Mouse (Mus musculus) cerebellum, postnatal 14 days (tissue): ENCODE measurements around the gene Zbtb20.

Source experiments
- DNase-seq, 2 experiments: peaks; one replicate each; pipeline ENCODE4 v3.0.0; 2021; ENCODE audit warnings: mixed read lengths in 2 of 2

The Zbtb20 gene

DNA sequence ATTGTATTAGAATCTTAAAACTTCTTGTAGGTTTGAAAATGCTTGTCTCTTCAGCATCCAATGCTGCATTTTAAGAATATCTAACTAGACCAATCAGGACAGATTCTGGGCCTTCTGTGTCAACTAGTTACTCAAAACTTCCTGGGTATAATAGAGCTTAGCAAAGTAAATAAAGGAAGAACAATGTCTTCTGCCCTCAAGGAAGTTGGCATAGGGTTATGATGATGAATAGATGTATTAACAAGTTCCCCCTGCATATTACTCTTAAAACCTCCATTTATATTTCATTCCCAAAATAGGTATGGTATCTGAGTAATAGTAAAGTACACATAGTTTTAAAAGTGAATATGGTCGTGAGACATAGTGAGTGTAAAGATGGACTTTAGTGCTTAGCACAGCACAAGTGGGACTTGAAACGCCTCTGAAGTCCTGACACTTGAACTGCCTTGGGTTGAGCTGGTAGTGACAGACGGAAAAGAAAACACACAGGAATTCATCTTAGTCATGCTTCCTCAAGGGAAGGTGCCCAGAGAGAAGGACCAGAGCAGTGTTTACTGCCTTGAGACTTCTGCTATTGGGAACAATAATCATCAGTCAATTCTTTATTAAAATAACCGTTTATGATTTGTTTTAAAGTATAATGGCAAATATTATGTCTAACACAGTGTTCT lies 341.8 kb downstream of the Zbtb20 start:
- DNase-seq = no peak

DNA sequence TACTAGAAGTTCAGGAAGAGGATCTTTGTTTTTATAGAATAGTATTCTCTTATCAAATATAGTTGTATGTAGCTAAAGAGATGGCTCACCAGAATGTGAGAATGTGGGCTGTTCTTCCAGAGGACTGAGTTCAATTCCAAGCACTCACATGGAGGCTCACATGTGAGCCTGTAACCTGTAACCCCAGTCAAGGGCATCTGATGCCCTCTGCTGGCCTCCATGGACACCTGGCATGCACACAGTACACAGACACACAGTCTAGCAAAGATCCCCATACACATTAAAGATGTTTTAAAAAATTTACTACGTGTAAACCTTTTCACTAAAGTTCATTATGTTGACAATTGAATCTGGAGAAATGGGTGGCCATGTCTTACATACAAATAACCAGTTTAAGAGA lies 343.7 kb downstream of the Zbtb20 start:
- DNase-seq = no peak

DNA sequence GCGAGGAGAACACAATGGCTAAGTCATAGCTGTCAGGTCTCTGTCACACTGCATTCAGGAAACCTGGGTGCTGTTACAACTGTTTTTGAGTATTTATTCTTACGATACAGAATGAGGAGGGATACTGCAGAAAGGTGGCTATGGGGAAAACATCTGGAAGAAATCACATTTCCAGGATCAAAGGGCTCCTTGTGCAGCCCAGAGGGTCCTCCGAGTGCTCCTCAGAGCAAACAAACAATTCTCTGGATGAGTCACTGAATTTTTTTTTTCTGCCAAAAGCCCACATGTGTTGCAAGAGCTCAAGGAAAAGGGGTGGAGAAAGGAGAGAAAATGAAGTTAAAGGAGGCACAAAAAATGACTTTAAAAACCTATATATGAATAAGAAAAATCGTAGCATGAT lies 345.6 kb downstream of the Zbtb20 start:
- no peak for DNase-seq

DNA sequence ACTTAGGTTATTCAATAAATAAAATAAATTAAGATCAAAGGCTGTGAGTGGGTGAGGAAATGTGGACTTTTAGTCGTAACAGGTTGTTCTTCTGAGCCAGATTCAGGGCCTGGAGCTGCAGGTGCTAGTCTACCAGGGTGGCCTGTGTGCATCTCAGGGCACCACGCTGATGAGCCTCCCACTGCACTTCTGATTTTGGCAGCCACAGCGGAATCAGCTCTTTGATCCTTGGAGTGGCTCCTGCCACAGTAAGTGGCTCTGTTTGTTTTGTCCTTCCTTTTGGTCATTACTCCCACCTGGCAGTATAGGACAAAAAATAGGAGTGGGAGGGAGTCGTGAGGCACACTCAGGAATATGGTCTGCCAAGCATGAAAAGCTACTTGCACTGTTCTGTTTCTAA lies 354.6 kb downstream of the Zbtb20 start:
- DNase-seq = peak in 1 of 2 experiments; percentile 23

DNA sequence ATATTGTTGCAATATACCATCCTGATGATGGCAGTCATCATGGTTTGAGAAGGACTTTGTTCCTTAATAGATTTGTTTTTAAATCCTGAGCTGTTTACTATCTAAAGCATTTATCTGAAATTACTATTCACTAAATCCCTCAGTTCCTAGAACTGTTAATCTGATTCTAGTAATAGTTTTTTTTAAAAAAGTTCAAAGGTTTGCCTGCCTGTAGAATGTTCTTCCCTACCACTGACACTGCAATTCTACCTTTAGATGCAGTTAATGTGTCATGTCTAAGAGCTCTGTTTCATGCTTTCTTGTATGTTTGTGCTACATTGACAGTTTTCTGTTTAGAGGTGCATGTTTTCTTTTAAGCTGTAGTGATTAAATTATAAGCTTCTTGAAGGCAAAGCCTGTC lies 358.6 kb downstream of the Zbtb20 start:
- DNase-seq = no peak

DNA sequence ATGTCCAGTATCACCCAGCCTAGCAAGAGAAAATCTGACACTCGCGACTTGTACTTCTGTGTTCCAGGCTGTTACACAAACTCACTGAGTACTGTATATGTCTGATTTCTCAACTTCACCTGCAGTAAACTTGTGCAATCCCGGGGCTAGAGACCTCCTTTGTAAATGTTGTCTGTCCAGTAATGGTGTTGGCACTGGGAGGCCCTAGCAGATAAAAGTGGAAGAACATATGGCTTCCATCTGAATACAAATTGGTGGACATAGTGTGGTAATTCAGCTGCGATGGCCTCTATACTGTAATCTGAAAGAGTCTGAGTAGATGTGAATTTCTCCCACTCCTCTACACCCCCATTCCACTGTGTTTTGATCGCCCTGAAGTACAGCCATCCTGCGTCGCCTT lies 359.6 kb downstream of the Zbtb20 start:
- no peak for DNase-seq

DNA sequence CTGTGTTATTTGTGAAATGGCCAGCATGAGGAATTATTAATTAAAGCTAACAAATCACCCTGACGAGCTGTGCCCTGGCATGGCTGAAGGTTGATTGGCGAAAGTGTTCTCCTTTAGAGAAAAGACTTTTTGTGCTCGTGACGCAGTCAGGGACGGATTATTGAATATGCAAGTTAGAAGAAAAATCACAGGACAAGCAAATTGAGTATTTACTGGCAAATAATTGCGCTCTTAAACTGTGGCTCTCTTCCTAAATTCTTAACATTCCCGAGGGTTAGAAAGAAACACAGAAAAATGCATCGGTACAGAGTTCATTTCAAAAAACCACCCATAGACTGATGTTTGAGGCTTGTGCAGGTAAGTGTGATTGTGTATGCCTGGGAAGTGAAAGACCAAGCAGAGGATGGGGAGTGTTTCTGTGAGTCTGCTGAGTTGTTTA lies 360.1 kb downstream of the Zbtb20 start:
- peak; percentile 10 to 20 for DNase-seq

DNA sequence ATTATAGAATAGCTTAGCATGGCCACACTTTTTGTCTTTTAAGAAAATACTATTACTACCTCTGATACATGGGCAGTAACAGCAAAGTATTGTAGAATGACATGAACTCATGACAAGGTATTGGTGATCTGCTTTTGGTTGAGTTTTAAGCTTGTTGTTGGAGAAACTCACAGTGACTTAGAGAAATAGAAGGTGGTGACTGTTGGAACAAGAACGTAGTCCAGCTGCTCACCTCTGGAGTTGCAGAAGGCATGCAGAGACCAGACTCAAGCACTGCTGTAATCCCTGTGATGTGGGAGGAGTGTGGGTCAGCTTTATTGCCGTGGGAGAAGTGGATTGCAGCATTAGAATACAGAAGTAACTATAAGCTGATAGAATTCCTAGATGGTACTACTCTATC lies 361.9 kb downstream of the Zbtb20 start:
- DNase-seq = no peak

DNA sequence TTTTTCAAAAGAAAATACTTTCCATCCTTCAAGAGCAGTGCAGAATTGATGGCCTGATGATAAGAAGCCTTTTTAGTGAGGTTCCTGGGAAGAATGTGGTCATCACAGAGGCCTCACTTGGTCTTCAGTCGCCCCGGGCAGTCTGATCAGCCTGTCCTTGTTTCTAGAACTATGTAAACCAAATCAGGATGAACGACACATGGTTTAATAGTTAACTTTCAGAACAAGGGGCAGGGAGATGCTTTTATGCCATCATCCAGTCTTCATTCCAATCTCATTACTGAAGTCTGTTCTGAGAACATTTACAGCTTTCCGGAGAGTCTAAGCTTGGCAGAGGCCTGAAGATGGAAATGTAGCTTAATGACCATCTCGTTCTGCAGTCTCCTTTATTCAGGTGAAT lies 371.3 kb downstream of the Zbtb20 start:
- DNase-seq = no peak

DNA sequence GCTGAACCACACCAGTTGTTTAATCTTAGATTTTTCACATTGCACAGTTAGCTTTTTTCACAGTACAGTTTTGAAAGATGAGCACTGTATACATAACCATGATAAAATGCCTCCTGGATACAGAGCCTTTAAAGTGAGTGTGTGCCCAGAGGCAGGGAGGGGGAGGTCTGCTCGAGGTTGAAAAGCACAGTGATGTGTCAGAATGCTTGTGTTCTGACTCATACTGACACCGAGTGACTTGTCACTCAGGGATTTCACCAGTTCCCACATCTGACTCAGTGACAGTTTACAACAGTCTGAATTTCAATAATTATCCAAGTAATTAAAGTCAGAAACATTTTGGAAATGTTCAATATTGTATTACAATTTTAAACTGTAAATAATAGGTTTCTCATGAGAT lies 377.4 kb downstream of the Zbtb20 start:
- DNase-seq = no peak

DNA sequence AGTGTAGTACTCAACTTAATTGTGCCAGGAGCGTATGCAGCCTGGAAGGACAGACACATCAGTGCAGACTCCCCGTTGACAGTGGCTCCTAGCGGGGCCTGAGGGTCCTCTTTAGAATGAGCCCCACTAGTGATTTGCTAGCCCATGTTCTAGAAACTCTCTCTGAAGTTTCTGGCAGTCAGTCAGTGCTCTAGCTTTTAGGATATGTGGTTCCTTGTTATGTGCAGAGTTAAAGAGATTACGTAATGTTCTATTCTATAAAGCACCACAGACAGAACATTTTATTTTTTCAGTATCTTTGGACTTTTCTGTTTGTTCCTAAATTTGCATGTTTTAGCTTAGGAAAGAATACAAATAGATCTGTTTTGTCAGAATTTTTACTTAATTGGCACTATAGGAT lies 378.1 kb downstream of the Zbtb20 start:
- no peak for DNase-seq

DNA sequence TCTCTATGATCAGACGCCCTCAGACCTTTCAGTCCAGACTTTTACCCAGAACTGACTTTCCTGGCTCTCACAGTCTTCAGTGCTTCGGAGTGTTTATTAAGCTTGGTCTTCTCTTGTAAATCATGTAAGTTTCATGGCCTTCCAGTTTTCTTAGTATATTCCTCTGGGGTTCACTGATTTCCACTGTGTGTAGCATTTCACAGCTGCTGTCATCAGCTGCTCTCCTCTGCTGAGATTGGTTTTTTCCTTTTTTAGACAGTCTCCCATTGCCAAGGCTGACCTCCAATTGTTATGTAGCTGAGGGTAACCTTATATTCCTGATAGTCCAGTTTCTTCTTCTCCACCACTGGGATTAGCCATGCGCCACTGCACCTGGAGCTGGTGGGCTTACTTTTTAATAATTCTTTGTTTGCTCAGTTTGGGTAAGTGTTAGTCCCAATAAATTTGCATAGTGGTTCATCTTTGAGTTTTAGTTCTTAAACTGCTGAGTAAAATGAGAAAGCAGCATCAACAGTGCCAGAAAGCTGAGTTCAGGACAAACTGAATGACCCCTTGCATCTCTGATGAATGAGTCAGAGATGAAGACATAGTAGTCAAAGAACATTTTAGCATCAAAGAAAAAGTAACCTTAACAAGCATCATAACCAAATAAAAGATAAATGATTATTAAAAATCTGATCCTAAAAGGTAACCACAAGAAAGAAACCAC lies 380.7 kb downstream of the Zbtb20 start:
- DNase-seq = no peak

DNA sequence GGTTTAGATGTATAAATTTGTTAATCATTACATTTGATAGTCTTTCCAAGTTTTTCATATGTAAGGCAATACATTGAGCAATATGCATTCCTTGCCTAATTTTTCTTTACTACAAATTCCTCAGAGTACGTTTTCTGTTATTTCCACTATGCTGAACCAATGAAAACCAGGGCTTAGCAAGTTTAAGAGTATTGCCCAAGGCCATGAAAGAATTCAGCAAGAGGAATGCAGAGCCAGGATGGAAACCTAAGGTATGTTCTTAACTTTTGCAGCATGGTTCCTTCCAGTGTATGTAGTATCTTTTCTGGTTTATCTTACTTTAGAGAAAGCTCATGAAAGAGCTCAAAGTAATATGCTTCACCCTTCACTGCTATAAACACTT lies 381.2 kb downstream of the Zbtb20 start:
- no peak for DNase-seq

DNA sequence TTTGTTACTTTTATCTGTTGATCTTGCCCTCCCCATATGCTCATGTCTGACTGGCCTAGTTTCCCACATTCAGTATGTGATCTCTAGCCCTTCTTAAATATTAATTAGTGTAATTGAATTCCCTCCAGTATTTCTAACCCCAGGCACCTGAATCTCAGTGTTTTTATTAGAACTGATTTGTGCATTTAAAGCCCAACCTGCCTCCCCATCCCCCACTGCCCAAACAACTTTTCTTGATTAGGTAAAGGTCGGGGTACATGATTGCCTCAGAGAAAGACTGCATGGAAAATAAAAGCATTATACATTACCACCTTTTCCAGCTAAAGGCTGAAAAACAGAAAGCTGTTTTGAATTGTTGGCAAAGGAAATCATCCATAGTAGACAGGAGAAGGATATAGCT lies 383.8 kb downstream of the Zbtb20 start:
- DNase-seq = no peak

DNA sequence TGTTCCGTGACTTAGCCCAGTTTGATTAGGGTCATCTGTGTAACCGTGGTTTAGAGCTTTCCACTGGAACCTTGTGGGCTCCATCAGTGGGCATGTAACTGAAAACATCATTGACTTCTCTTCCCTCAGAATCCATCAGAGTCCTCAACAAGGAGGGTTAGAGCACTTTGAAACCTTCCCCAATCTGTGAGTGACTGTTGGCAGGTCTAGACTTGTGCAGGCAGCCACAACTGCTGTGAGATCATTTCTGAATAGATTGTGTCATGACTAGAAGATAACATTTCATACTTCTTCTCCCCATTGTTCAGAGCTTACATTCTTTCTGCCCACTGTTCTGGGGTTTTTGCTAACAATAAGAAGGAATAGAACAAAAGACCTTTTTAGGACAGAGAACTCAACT lies 385.2 kb downstream of the Zbtb20 start:
- DNase-seq = no peak

DNA sequence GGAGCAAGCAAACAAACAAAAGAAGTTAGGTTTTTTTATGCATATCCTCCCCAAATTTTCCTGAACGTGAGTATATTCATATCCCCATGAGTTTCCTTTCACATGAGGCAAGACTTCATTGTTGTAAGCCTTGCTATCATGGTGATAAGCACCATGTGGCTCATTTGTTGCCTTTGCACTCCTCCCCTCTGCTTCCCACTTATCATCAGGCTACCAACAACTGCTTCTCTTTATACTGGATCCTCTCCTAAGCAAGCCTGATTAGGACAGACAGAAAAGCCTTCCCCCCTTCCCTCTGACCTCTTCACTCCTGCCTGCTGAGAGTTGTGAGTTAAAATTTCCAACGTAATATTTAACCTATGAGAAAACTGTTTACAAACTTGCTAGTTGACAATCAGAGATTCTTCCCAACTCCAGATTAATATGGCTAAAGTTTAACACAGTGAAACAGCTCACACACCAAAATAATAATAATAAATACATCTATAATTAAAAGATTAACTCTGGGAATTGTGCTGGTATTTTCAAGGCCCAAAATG lies 398.4 kb downstream of the Zbtb20 start:
- DNase-seq = no peak

DNA sequence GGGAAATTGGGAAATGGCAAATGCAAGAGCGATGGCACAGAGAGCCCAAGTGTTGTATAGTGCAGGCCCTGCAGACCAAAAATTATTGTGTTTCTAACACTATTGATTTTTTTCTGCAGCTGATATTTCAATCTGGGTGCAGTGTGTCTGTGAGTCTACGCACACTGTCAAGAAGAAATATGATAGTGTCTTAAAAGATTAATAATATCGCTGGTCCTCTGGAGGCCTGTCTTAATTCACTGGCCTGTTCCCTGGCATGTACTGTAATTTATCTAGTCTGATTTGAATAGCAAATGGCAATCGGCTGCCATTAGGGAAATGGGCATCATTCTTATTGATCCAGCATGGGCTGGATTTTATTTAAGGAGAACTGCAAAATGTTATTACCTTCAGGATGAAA lies 401.1 kb downstream of the Zbtb20 start:
- DNase-seq = no peak

DNA sequence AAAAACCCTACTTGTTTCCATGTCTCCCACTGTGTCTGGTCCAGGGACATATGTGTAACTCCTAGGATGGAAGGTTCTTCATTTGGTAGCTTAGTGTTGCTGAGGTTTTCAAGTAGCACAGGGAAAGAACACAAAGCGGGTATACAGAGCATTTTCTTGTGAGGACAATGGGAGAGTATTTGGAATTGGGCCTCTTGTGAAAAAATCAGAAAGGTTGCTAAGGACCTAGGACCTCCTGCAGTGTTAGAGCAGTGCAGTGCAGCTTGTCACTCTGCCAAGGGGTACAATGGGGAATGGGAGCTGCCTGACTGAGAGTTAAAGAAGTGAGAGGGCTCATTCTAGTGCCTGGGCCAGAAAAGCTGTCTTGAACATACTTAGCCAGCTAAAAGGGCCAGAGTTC lies 410.6 kb downstream of the Zbtb20 start:
- peak; percentile 7 to 15 for DNase-seq

DNA sequence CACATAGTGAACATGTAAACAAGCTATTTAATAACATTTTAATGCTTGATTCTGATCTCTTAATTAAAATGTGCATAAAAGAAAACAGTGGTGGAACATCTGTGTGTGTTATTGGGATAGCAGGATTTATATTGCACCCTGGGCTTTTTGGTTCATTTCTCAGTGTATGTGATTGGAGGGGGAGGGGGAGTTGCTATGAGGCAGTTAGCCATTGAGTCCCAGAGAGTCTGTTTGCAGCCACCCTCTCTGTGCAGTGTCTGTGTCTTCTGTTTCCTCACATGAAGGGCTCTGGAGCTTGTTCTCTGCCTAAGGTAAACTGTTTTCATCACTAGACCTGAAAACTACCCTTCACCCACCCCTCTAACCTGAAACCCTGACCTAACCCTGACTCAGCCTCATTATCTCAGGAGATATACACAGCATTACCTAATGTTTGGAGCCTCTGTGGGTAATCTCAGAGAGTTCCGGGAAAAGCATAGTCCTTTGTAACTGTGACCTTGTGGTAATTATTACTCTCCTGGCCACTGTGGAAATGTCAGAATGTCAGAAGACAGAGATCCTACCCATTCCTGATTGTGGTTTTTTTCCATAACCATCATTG lies 411.2 kb downstream of the Zbtb20 start:
- no peak for DNase-seq

DNA sequence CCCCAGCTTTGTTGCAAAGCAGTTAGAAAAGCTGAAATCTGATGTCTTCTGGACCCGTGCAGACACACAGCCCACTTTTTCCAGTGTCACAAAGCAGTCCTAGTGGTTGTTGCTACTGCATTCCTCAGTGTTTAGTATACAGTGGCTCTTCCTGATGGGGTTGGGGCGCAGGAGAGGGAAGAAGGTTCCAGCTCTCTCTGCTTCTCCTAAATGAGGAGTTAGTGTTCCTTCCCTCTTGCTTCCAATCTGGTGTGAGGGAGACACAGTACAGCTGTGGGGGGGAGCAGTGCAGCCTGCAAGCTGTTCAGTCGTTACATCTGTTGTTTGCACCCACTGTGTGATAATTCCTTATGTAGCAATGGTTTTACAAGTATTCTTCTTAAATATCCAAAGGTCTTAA lies 415.7 kb downstream of the Zbtb20 start:
- no peak for DNase-seq

DNA sequence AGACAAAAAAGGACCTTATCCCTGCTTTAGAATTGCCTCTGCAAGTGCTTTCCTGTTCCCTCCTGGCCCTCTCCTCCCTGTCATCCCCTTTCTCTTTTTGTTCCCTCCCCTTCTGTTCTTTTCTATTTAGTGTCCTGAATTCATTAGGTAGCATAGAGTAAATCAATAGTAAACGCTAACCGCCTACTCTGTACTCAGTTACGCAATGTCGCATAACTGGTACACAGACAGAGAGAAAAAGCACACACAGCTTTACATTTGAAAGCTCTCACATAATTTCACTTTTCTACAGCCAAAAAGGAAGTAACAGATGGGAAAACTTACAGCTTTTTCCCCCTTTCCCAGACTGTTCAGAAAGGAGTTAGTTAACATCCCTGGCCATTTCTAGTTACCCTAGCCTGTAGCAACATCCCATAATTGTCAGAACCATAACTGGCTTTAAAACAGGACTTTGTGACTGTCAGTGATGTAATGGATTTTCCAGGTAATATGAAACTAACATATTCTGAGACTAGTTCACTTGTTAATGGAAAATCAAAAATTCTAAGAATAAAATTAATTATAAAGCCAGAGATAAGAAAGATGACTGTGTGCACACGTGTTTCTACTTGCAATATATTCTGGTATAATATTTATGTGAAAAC lies 422.4 kb downstream of the Zbtb20 start:
- no peak for DNase-seq

DNA sequence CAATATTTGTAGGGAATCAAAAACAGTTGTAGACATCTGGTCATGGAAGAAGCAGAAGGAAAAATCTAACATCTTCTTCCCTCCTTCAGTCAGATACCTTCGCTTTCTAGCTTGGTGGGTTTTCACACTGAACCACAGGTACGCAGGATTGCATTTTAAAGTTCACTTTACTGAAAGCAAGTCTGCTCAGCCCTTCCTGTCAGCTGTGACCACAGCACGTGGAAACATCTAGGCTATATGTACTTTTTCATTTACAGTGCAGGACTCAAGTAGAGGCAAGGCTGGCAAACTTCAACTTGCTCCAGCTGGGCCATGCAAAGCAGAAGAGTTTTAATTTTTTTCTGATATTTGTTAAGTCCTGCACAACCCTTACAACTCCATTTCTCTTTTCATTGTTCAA lies 424.7 kb downstream of the Zbtb20 start:
- no peak for DNase-seq

DNA sequence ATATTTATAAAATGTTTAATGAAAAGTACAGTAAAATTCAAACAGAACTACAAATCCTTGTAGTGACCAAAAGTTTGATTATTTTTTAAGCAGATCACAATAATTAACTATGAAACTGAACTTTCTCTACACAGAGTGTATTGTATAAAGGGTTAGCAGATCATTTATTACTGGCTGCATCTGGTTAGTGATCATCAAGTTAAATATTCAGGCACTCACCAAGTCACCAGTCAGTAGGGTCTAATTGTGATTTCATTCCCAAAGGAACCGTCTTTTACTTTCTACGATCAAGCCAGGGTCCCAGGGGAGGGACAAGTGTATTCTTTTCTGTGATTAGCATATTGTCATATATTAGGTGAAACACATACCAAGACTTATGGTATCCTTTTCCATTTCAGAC lies 426.5 kb downstream of the Zbtb20 start:
- no peak for DNase-seq
